Mouse (Mus musculus): Measurements from ENCODE around the gene Etv1. TPM values are rescaled to one million over a fixed set of nuclear protein-coding genes. Genes with fewer than 3 reads are reported as not detected.
"Not testable (repeated sequence)": the region's sequence is repeated elsewhere in the genome, so short reads cannot be mapped to it uniquely, and the experiment has no call there.

The Etv1 gene
- polyA plus RNA-seq, 1 experiment from 2014 or later: 48.1 TPM

- Histone ChIP-seq H3K9me3 (ENCODE audit: control insufficient read depth, low read length) (no peaks in the 10 kb centered on the region), H3K4me1 (replicated peaks; ENCODE audit: control insufficient read depth, insufficient read depth, low read length) (no peaks in the 10 kb centered on the region), H3K4me3 (ENCODE audit: low read depth, low read length) (no peak overlapping the region), H3K27me3 (replicated peaks; ENCODE audit: control insufficient read depth, insufficient read depth, low read length) (no peaks in the 10 kb centered on the region), H3K9ac (ENCODE audit: low read length) (no peak overlapping the region), H3K4me2 (ENCODE audit: low read length) (no peak overlapping the region), H3K27ac (ENCODE audit: low read depth) (no peak overlapping the region), H3K36me3 (ENCODE audit: control insufficient read depth, insufficient read depth, low read length) (peaks cover 13% of the 10 kb centered on the region)
- 89% methylated on average over 10 of the region's 10 CpGs for WGBS
- no peak for DNase-seq (ENCODE audit: low spot score)
- ATAC-seq (replicated peaks; ENCODE audit: low FRiP score, low TSS enrichment, low read depth): no peak
Measured at GRCm38 (mm10) chr12:38832981-38833380, 53.8 kb downstream of the Etv1 start.

GRCm38 (mm10) chr12:38834581-38834980 lies 55.4 kb downstream of the Etv1 start:
- Histone ChIP-seq H3K27me3 (replicated peaks; ENCODE audit: control insufficient read depth, insufficient read depth, low read length) (no peaks in the 10 kb centered on the region), H3K27ac (ENCODE audit: low read depth) (no peak overlapping the region), H3K36me3 (ENCODE audit: control insufficient read depth, insufficient read depth, low read length) (peaks cover 13% of the 10 kb centered on the region), H3K4me2 (ENCODE audit: low read length) (no peak overlapping the region), H3K9ac (ENCODE audit: low read length) (no peak overlapping the region), H3K4me1 (replicated peaks; ENCODE audit: control insufficient read depth, insufficient read depth, low read length) (no peaks in the 10 kb centered on the region), H3K4me3 (ENCODE audit: low read depth, low read length) (no peak overlapping the region), H3K9me3 (ENCODE audit: control insufficient read depth, low read length) (no peaks in the 10 kb centered on the region)
- DNase-seq (ENCODE audit: low spot score) (no peak), ATAC-seq (replicated peaks; ENCODE audit: low FRiP score, low TSS enrichment, low read depth) (no peak)
- 82% methylated on average over 4 of the region's 4 CpGs for WGBS

- H3K27me3 ChIP-seq (replicated peaks; ENCODE audit: control insufficient read depth, insufficient read depth, low read length); ATAC-seq (replicated peaks; ENCODE audit: low FRiP score, low TSS enrichment, low read depth); H3K9me3 ChIP-seq (ENCODE audit: control insufficient read depth, low read length); H3K4me1 ChIP-seq (replicated peaks; ENCODE audit: control insufficient read depth, insufficient read depth, low read length); H3K9ac ChIP-seq (ENCODE audit: low read length); H3K27ac ChIP-seq (ENCODE audit: low read depth); DNase-seq (ENCODE audit: low spot score); H3K4me3 ChIP-seq (ENCODE audit: low read depth, low read length); H3K4me2 ChIP-seq (ENCODE audit: low read length): not testable (repeated sequence)
- peaks cover 13% of the 10 kb centered on the region for H3K36me3 ChIP-seq (ENCODE audit: control insufficient read depth, insufficient read depth, low read length)
- WGBS: 94% methylated on average over 6 of the region's 8 CpGs
Measured at GRCm38 (mm10) chr12:38834986-38835385, 55.8 kb downstream of the Etv1 start.

- ATAC-seq (replicated peaks; ENCODE audit: low FRiP score, low TSS enrichment, low read depth) (peak; percentile 83), DNase-seq (ENCODE audit: low spot score) (no peak)
- peaks cover 8% of the 10 kb centered on the region; the same call in 1 of the 2 replicates for H3K4me1 ChIP-seq (replicated peaks; ENCODE audit: control insufficient read depth, insufficient read depth, low read length)
- H3K9ac ChIP-seq (ENCODE audit: low read length): no peak overlapping the region
- no peaks in the 10 kb centered on the region for H3K9me3 ChIP-seq (ENCODE audit: control insufficient read depth, low read length)
- no peak overlapping the region for H3K4me3 ChIP-seq (ENCODE audit: low read depth, low read length)
- no peaks in the 10 kb centered on the region; the same call in 1 of the 2 replicates for H3K36me3 ChIP-seq (ENCODE audit: control insufficient read depth, insufficient read depth, low read length)
- no peaks in the 10 kb centered on the region for H3K27me3 ChIP-seq (replicated peaks; ENCODE audit: control insufficient read depth, insufficient read depth, low read length)
- 19% methylated on average over 1 of the region's 1 CpGs for whole genome bisulfite sequencing
- H3K4me2 ChIP-seq (ENCODE audit: low read length): no peak overlapping the region
- peak overlapping the region; percentile 27; the same call in 1 of the 2 replicates for H3K27ac ChIP-seq (ENCODE audit: low read depth)
Measured at GRCm38 (mm10) chr12:38843801-38844295, 64.7 kb downstream of the Etv1 start.

GRCm38 (mm10) chr12:38847500-38848261 lies 68.5 kb downstream of the Etv1 start:
- no peak overlapping the region for H3K4me2 ChIP-seq (ENCODE audit: low read length)
- no peaks in the 10 kb centered on the region for H3K27me3 ChIP-seq (replicated peaks; ENCODE audit: control insufficient read depth, insufficient read depth, low read length)
- no peaks in the 10 kb centered on the region for H3K9me3 ChIP-seq (ENCODE audit: control insufficient read depth, low read length)
- ATAC-seq (replicated peaks; ENCODE audit: low FRiP score, low TSS enrichment, low read depth) (no peak), DNase-seq (ENCODE audit: low spot score) (no peak)
- H3K27ac ChIP-seq (ENCODE audit: low read depth): no peak overlapping the region
- H3K36me3 ChIP-seq (ENCODE audit: control insufficient read depth, insufficient read depth, low read length): no peaks in the 10 kb centered on the region; the same call in 1 of the 2 replicates
- no peak overlapping the region for H3K9ac ChIP-seq (ENCODE audit: low read length)
- H3K4me1 ChIP-seq (replicated peaks; ENCODE audit: control insufficient read depth, insufficient read depth, low read length): peaks cover 8% of the 10 kb centered on the region; the same call in 1 of the 2 replicates
- H3K4me3 ChIP-seq (ENCODE audit: low read depth, low read length): no peak overlapping the region
- 74% methylated on average over 6 of the region's 6 CpGs for WGBS

GRCm38 (mm10) chr12:38849994-38850393 lies 70.8 kb downstream of the Etv1 start:
- ATAC-seq (replicated peaks; ENCODE audit: low FRiP score, low TSS enrichment, low read depth): no peak
- Histone ChIP-seq H3K9me3 (ENCODE audit: control insufficient read depth, low read length) (no peaks in the 10 kb centered on the region), H3K27ac (ENCODE audit: low read depth) (no peak overlapping the region), H3K4me2 (ENCODE audit: low read length) (no peak overlapping the region), H3K27me3 (replicated peaks; ENCODE audit: control insufficient read depth, insufficient read depth, low read length) (no peaks in the 10 kb centered on the region), H3K4me3 (ENCODE audit: low read depth, low read length) (no peak overlapping the region), H3K4me1 (replicated peaks; ENCODE audit: control insufficient read depth, insufficient read depth, low read length) (no peaks in the 10 kb centered on the region), H3K9ac (ENCODE audit: low read length) (no peak overlapping the region), H3K36me3 (ENCODE audit: control insufficient read depth, insufficient read depth, low read length) (peaks cover 4% of the 10 kb centered on the region; the same call in 1 of the 2 replicates)
- 68% methylated on average over 5 of the region's 5 CpGs for WGBS
- DNase-seq (ENCODE audit: low spot score): no peak

- H3K4me3 ChIP-seq (ENCODE audit: low read depth, low read length): no peak overlapping the region
- H3K9me3 ChIP-seq (ENCODE audit: control insufficient read depth, low read length): no peaks in the 10 kb centered on the region
- H3K27ac ChIP-seq (ENCODE audit: low read depth): no peak overlapping the region
- H3K9ac ChIP-seq (ENCODE audit: low read length): no peak overlapping the region
- H3K4me2 ChIP-seq (ENCODE audit: low read length): no peak overlapping the region
- 64% methylated on average over 5 of the region's 5 CpGs for WGBS
- no peak for ATAC-seq (replicated peaks; ENCODE audit: low FRiP score, low TSS enrichment, low read depth)
- peaks cover 14% of the 10 kb centered on the region; the same call in 1 of the 2 replicates for H3K36me3 ChIP-seq (ENCODE audit: control insufficient read depth, insufficient read depth, low read length)
- no peak for DNase-seq (ENCODE audit: low spot score)
- no peaks in the 10 kb centered on the region for H3K27me3 ChIP-seq (replicated peaks; ENCODE audit: control insufficient read depth, insufficient read depth, low read length)
- no peaks in the 10 kb centered on the region for H3K4me1 ChIP-seq (replicated peaks; ENCODE audit: control insufficient read depth, insufficient read depth, low read length)
Measured at GRCm38 (mm10) chr12:38854274-38854673, 75.1 kb downstream of the Etv1 start.

GRCm38 (mm10) chr12:38854751-38855150 lies 75.6 kb downstream of the Etv1 start:
- DNase-seq (ENCODE audit: low spot score) (no peak), ATAC-seq (replicated peaks; ENCODE audit: low FRiP score, low TSS enrichment, low read depth) (no peak)
- Histone ChIP-seq H3K9ac (ENCODE audit: low read length) (no peak overlapping the region), H3K4me1 (replicated peaks; ENCODE audit: control insufficient read depth, insufficient read depth, low read length) (no peaks in the 10 kb centered on the region), H3K27ac (ENCODE audit: low read depth) (no peak overlapping the region), H3K4me3 (ENCODE audit: low read depth, low read length) (no peak overlapping the region), H3K36me3 (ENCODE audit: control insufficient read depth, insufficient read depth, low read length) (peaks cover 14% of the 10 kb centered on the region; the same call in 1 of the 2 replicates), H3K9me3 (ENCODE audit: control insufficient read depth, low read length) (no peaks in the 10 kb centered on the region), H3K27me3 (replicated peaks; ENCODE audit: control insufficient read depth, insufficient read depth, low read length) (no peaks in the 10 kb centered on the region), H3K4me2 (ENCODE audit: low read length) (no peak overlapping the region)
- WGBS: 81% methylated on average over 6 of the region's 6 CpGs

- no peak overlapping the region for H3K27ac ChIP-seq (ENCODE audit: low read depth)
- no peak for ATAC-seq (replicated peaks; ENCODE audit: low FRiP score, low TSS enrichment, low read depth)
- H3K4me1 ChIP-seq (replicated peaks; ENCODE audit: control insufficient read depth, insufficient read depth, low read length): 0 out of 2 replicates have a peak, but pooled peaks cover 7% of the 10 kb centered on the region
- no peaks in the 10 kb centered on the region for H3K9me3 ChIP-seq (ENCODE audit: control insufficient read depth, low read length)
- peaks cover 10% of the 10 kb centered on the region for H3K36me3 ChIP-seq (ENCODE audit: control insufficient read depth, insufficient read depth, low read length)
- no peak overlapping the region for H3K4me3 ChIP-seq (ENCODE audit: low read depth, low read length)
- WGBS: 91% methylated on average over 4 of the region's 4 CpGs
- H3K27me3 ChIP-seq (replicated peaks; ENCODE audit: control insufficient read depth, insufficient read depth, low read length): no peaks in the 10 kb centered on the region
- H3K9ac ChIP-seq (ENCODE audit: low read length): no peak overlapping the region
- no peak for DNase-seq (ENCODE audit: low spot score)
- H3K4me2 ChIP-seq (ENCODE audit: low read length): no peak overlapping the region
Measured at GRCm38 (mm10) chr12:38859675-38860074, 80.5 kb downstream of the Etv1 start.
